Mouse (Mus musculus): ENCODE results near the gene 9430097D07Rik. TPM values are rescaled to one million over a fixed set of nuclear protein-coding genes. Genes with fewer than 3 reads are reported as not detected.

Gene 9430097D07Rik
- polyA plus RNA-seq, 1 experiment from 2014 or later = 0.15 TPM

- H3K27ac ChIP-seq (ENCODE audit: low read depth) = no peak overlapping the region
- H3K36me3 ChIP-seq (ENCODE audit: control insufficient read depth, insufficient read depth, low read length) = peaks cover 20% of the 10 kb centered on the region
- H3K4me1 ChIP-seq (replicated peaks; ENCODE audit: control insufficient read depth, insufficient read depth, low read length) = peaks cover 19% of the 10 kb centered on the region
- H3K9me3 ChIP-seq (ENCODE audit: control insufficient read depth, low read length) = no peaks in the 10 kb centered on the region
- H3K27me3 ChIP-seq (replicated peaks; ENCODE audit: control insufficient read depth, insufficient read depth, low read length) = no peaks in the 10 kb centered on the region
- DNase-seq (ENCODE audit: low spot score) = peak; percentile 80
- no peak overlapping the region for H3K9ac ChIP-seq (ENCODE audit: low read length)
- peak overlapping the region; percentile 56 for H3K4me2 ChIP-seq (ENCODE audit: low read length)
- peak overlapping the region; percentile 34 for H3K4me3 ChIP-seq (ENCODE audit: low read depth, low read length)
- no peak for ATAC-seq (replicated peaks; ENCODE audit: low FRiP score, low TSS enrichment, low read depth)
- WGBS = 14% methylated on average over 23 of the region's 23 CpGs
These were observed 35.2 kb upstream of the 9430097D07Rik start for GRCm38 (mm10) chr2:32610610-32611229.

GRCm38 (mm10) chr2:32608778-32609435 lies 33.4 kb upstream of the 9430097D07Rik start:
- Histone ChIP-seq H3K4me2 (ENCODE audit: low read length) (peak overlapping the region; percentile 75), H3K9me3 (ENCODE audit: control insufficient read depth, low read length) (no peaks in the 10 kb centered on the region), H3K4me3 (ENCODE audit: low read depth, low read length) (peak overlapping the region; percentile 71), H3K4me1 (replicated peaks; ENCODE audit: control insufficient read depth, insufficient read depth, low read length) (peaks cover 19% of the 10 kb centered on the region), H3K27me3 (replicated peaks; ENCODE audit: control insufficient read depth, insufficient read depth, low read length) (no peaks in the 10 kb centered on the region), H3K27ac (ENCODE audit: low read depth) (peak overlapping the region; percentile 43; the same call in 1 of the 2 replicates), H3K9ac (ENCODE audit: low read length) (peak overlapping the region; percentile 32; the same call in 1 of the 2 replicates), H3K36me3 (ENCODE audit: control insufficient read depth, insufficient read depth, low read length) (peaks cover 6% of the 10 kb centered on the region; the same call in 1 of the 2 replicates)
- no peak for ATAC-seq (replicated peaks; ENCODE audit: low FRiP score, low TSS enrichment, low read depth)
- 47% methylated on average over 18 of the region's 18 CpGs for WGBS
- DNase-seq (ENCODE audit: low spot score) = no peak

GRCm38 (mm10) chr2:32608141-32608777 lies 32.8 kb upstream of the 9430097D07Rik start:
- peak; percentile 48; the same call in 1 of the 2 replicates for ATAC-seq (replicated peaks; ENCODE audit: low FRiP score, low TSS enrichment, low read depth)
- Histone ChIP-seq H3K4me1 (replicated peaks; ENCODE audit: control insufficient read depth, insufficient read depth, low read length) (peaks cover 19% of the 10 kb centered on the region), H3K9me3 (ENCODE audit: control insufficient read depth, low read length) (no peaks in the 10 kb centered on the region), H3K9ac (ENCODE audit: low read length) (peak overlapping the region; percentile 32; the same call in 1 of the 2 replicates), H3K4me3 (ENCODE audit: low read depth, low read length) (peak overlapping the region; percentile 71), H3K36me3 (ENCODE audit: control insufficient read depth, insufficient read depth, low read length) (no peaks in the 10 kb centered on the region), H3K4me2 (ENCODE audit: low read length) (peak overlapping the region; percentile 75), H3K27me3 (replicated peaks; ENCODE audit: control insufficient read depth, insufficient read depth, low read length) (no peaks in the 10 kb centered on the region), H3K27ac (ENCODE audit: low read depth) (peak overlapping the region; percentile 43; the same call in 1 of the 2 replicates)
- peak; percentile 73 for DNase-seq (ENCODE audit: low spot score)
- WGBS = 5% methylated on average over 25 of the region's 25 CpGs

- H3K9ac ChIP-seq (ENCODE audit: low read length) = peak overlapping the region; percentile 75
- H3K4me3 ChIP-seq (ENCODE audit: low read depth, low read length) = peak overlapping the region; percentile 71
- peaks cover 19% of the 10 kb centered on the region for H3K4me1 ChIP-seq (replicated peaks; ENCODE audit: control insufficient read depth, insufficient read depth, low read length)
- whole genome bisulfite sequencing = 7% methylated on average over 33 of the region's 34 CpGs
- H3K36me3 ChIP-seq (ENCODE audit: control insufficient read depth, insufficient read depth, low read length) = no peaks in the 10 kb centered on the region
- no peaks in the 10 kb centered on the region for H3K9me3 ChIP-seq (ENCODE audit: control insufficient read depth, low read length)
- peak; percentile 82 for DNase-seq (ENCODE audit: low spot score)
- peak overlapping the region; percentile 75 for H3K4me2 ChIP-seq (ENCODE audit: low read length)
- peak overlapping the region; percentile 40 for H3K27ac ChIP-seq (ENCODE audit: low read depth)
- H3K27me3 ChIP-seq (replicated peaks; ENCODE audit: control insufficient read depth, insufficient read depth, low read length) = no peaks in the 10 kb centered on the region
- peak; percentile 17; the same call in 1 of the 2 replicates for ATAC-seq (replicated peaks; ENCODE audit: low FRiP score, low TSS enrichment, low read depth)
These were observed 31.9 kb upstream of the 9430097D07Rik start for GRCm38 (mm10) chr2:32607262-32607947.

- peak overlapping the region; percentile 40 for H3K27ac ChIP-seq (ENCODE audit: low read depth)
- H3K4me3 ChIP-seq (ENCODE audit: low read depth, low read length) = peak overlapping the region; percentile 71
- peaks cover 19% of the 10 kb centered on the region for H3K4me1 ChIP-seq (replicated peaks; ENCODE audit: control insufficient read depth, insufficient read depth, low read length)
- no peaks in the 10 kb centered on the region for H3K9me3 ChIP-seq (ENCODE audit: control insufficient read depth, low read length)
- ATAC-seq (replicated peaks; ENCODE audit: low FRiP score, low TSS enrichment, low read depth) (peak; percentile 70), DNase-seq (ENCODE audit: low spot score) (peak; percentile 89)
- peak overlapping the region; percentile 75 for H3K9ac ChIP-seq (ENCODE audit: low read length)
- WGBS = 15% methylated on average over 41 of the region's 55 CpGs
- no peaks in the 10 kb centered on the region for H3K36me3 ChIP-seq (ENCODE audit: control insufficient read depth, insufficient read depth, low read length)
- no peaks in the 10 kb centered on the region for H3K27me3 ChIP-seq (replicated peaks; ENCODE audit: control insufficient read depth, insufficient read depth, low read length)
- H3K4me2 ChIP-seq (ENCODE audit: low read length) = peak overlapping the region; percentile 75
These were observed 31.0 kb upstream of the 9430097D07Rik start for GRCm38 (mm10) chr2:32606161-32607142.

GRCm38 (mm10) chr2:32604631-32605030 lies 29.1 kb upstream of the 9430097D07Rik start:
- Histone ChIP-seq H3K27me3 (replicated peaks; ENCODE audit: control insufficient read depth, insufficient read depth, low read length) (no peaks in the 10 kb centered on the region), H3K9ac (ENCODE audit: low read length) (no peak overlapping the region), H3K4me2 (ENCODE audit: low read length) (no peak overlapping the region), H3K27ac (ENCODE audit: low read depth) (no peak overlapping the region), H3K36me3 (ENCODE audit: control insufficient read depth, insufficient read depth, low read length) (no peaks in the 10 kb centered on the region), H3K4me3 (ENCODE audit: low read depth, low read length) (no peak overlapping the region), H3K4me1 (replicated peaks; ENCODE audit: control insufficient read depth, insufficient read depth, low read length) (peaks cover 13% of the 10 kb centered on the region), H3K9me3 (ENCODE audit: control insufficient read depth, low read length) (no peaks in the 10 kb centered on the region)
- ATAC-seq (replicated peaks; ENCODE audit: low FRiP score, low TSS enrichment, low read depth) = no peak
- DNase-seq (ENCODE audit: low spot score) = no peak
- WGBS = 40% methylated on average over 10 of the region's 10 CpGs

- DNase-seq (ENCODE audit: low spot score) (peak; percentile 98), ATAC-seq (replicated peaks; ENCODE audit: low FRiP score, low TSS enrichment, low read depth) (peak; percentile 33; the same call in 1 of the 2 replicates)
- H3K9ac ChIP-seq (ENCODE audit: low read length) = peak overlapping the region; percentile 35; the same call in 1 of the 2 replicates
- peaks cover 3% of the 10 kb centered on the region for H3K36me3 ChIP-seq (ENCODE audit: control insufficient read depth, insufficient read depth, low read length)
- H3K4me1 ChIP-seq (replicated peaks; ENCODE audit: control insufficient read depth, insufficient read depth, low read length) = no peaks in the 10 kb centered on the region; the same call in 1 of the 2 replicates
- H3K4me2 ChIP-seq (ENCODE audit: low read length) = peak overlapping the region; percentile 45
- peak overlapping the region; percentile 31 for H3K4me3 ChIP-seq (ENCODE audit: low read depth, low read length)
- H3K27me3 ChIP-seq (replicated peaks; ENCODE audit: control insufficient read depth, insufficient read depth, low read length) = no peaks in the 10 kb centered on the region
- peak overlapping the region; percentile 40; the same call in 1 of the 2 replicates for H3K27ac ChIP-seq (ENCODE audit: low read depth)
- no peaks in the 10 kb centered on the region for H3K9me3 ChIP-seq (ENCODE audit: control insufficient read depth, low read length)
- under 1% methylated on average over 11 of the region's 11 CpGs for WGBS
These were observed 27.1 kb upstream of the 9430097D07Rik start for GRCm38 (mm10) chr2:32602600-32603054.

Data from intestine, embryonic 14.5 days (tissue).